Mouse (Mus musculus) forebrain, embryonic 16.5 days (tissue): ENCODE results near the gene Gria1. TPM values are rescaled to one million over a fixed set of nuclear protein-coding genes. Genes with fewer than 3 reads are reported as not detected.

ENCODE experiments used
- ATAC-seq: fragments of 200-750 bp; cut with Nextera tagmentation; 2 replicates; pipeline ENCODE4 v1.8.0; 2017; ENCODE audit warnings: mild to moderate bottlenecking, moderate library complexity
- H3K27ac ChIP-seq: fragments of 300-500 bp; sonication (generic); 2 replicates; pipeline ENCODE4 v1.5.1; 2014; ENCODE audit warnings: low read length, control low read depth
- H3K27me3 ChIP-seq: fragments of 300-500 bp; sonication (generic); replicated peaks from 2 replicates; pipeline ENCODE4 v1.6.1; 2014; ENCODE audit warnings: low read length; ENCODE audit not compliant: control insufficient read depth, insufficient read depth
- H3K36me3 ChIP-seq: fragments of 300-500 bp; sonication (generic); 2 replicates; pipeline ENCODE4 v1.6.1; 2014; ENCODE audit not compliant: control insufficient read depth, insufficient read depth
- H3K4me1 ChIP-seq: fragments of 300-500 bp; sonication (generic); replicated peaks from 2 replicates; pipeline ENCODE4 v1.6.1; 2014; ENCODE audit warnings: low read length; ENCODE audit not compliant: control insufficient read depth, insufficient read depth
- H3K4me2 ChIP-seq: fragments of 300-500 bp; sonication (generic); 2 replicates; pipeline ENCODE4 v1.6.1; 2014; ENCODE audit warnings: mild to moderate bottlenecking, low read length, control low read depth
- H3K4me3 ChIP-seq: fragments of 300-500 bp; sonication (generic); replicated peaks from 2 replicates; pipeline ENCODE4 v1.5.1; 2014; ENCODE audit warnings: mild to moderate bottlenecking, low read length, control low read depth
- H3K9ac ChIP-seq: fragments of 300-500 bp; sonication (generic); replicated peaks from 2 replicates; pipeline ENCODE4 v1.6.1; 2014; ENCODE audit warnings: low read depth, low read length, control low read depth
- H3K9me3 ChIP-seq: fragments of 300-500 bp; sonication (generic); 2 replicates; pipeline ENCODE4 v1.6.1; 2016; ENCODE audit warnings: low read length; ENCODE audit not compliant: control insufficient read depth
- WGBS: fragments of 180-500 bp; shearing (Covaris S2); extraction: QIAGEN DNeasy Blood & Tissue Kit; methylation state at CpG from one replicate; pipeline ENCODE4 v1.1.7; 2014; 5-methylcytosine and 5-hydroxymethylcytosine counted together
- polyA plus RNA-seq: library from polyadenylated mRNA; unstranded; fragments of >200 nt; fragmentation: Nextera tagmentation; extraction: Ambion mirVana; gene quantifications from 2 replicates; pipeline ENCODE4 v1.2.1, GENCODE M21; 2015

The Gria1 gene
- polyA plus RNA-seq, 1 experiment from 2014 or later, result 75.1 TPM

DNA sequence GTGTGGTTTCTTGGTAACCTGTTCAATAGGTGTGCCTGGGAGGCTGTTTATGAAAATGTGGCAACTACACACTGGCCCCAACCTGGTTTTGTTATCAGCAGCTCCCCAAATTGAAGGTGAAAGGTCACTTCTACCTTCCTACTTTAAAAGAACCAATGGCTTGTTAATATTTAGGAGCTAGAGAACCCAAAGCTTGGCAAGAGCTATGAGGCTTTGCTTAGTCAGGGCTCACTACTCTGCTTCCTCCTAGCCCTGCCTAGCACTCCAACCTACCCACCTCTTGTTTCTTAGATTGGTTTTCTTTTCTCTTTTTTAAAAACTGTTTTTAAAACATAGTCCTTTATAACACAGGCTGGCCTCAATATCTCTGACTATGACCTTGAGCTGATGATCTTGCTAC lies 79.5 kb downstream of the Gria1 start:
- Histone ChIP-seq H3K4me1 (no peaks in the 10 kb centered on the region; the same call in none of the 2 replicates), H3K9me3 (no peaks in the 10 kb centered on the region), H3K4me2 (no peak overlapping the region), H3K9ac (no peak overlapping the region), H3K36me3 (no peaks in the 10 kb centered on the region), H3K27me3 (no peaks in the 10 kb centered on the region), H3K27ac (no peak overlapping the region), H3K4me3 (no peak overlapping the region)
- no peak for ATAC-seq

DNA sequence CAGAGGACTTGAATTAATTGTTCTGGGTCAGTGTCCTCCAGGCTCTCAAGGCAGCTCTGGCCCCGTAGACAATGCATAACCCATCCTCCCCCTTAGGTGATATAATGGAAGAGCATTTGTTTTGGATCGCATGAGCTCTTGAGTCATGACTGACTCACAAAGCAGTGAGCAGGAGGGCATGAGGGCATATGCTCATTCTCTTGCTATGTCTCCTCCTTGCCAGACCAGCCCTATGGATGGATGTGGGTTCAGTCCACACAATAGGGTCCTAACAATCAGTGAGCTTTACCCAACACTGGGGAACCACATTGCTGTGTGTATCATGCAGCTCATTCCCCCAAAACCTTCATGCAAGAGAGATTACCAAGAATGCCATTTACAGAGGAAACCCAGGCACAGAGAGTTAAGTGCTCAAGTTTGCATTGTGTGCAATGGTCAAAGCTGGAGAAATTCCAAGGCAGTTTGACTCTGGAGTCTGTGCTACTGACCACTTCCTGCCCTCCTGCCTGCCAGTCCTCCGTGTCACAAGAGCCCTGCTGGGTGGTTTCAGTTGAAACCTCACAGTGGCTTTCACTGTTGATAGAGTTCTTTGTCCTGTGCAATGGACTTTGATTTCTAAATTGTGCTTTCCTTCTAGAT lies 80.2 kb downstream of the Gria1 start:
- no peaks in the 10 kb centered on the region for H3K36me3 ChIP-seq

DNA sequence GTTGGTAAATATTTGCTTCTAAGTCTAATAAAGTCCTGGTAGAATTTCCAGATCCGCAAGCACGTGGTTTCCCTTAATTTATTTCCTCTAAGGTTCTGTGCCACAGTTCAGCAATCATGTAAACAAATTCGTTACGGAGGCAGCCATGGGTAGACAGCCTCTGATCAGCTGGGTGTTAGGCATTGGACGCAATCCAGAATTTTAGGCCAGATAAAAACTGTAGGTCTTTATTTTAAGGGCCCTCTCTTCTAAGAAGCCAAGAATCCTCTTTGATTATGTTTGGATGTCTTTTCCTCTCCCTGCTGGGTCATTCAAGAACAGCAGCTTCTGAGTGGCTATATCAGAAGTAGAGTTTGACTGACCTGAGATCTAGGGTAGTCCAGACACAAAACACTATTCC lies 89.3 kb downstream of the Gria1 start:
- H3K36me3 ChIP-seq, result no peaks in the 10 kb centered on the region
- no peak overlapping the region for H3K9ac ChIP-seq
- no peak overlapping the region for H3K4me2 ChIP-seq
- no peaks in the 10 kb centered on the region for H3K4me1 ChIP-seq
- no peak overlapping the region for H3K4me3 ChIP-seq
- H3K9me3 ChIP-seq, result no peaks in the 10 kb centered on the region
- WGBS, result 69% methylated on average over 5 of the region's 5 CpGs
- no peak for ATAC-seq
- no peaks in the 10 kb centered on the region for H3K27me3 ChIP-seq
- H3K27ac ChIP-seq, result no peak overlapping the region

More for the DNA sequence above, 80.2 kb downstream of the Gria1 start:
- Histone ChIP-seq H3K27me3 (no peaks in the 10 kb centered on the region), H3K9ac (no peak overlapping the region), H3K9me3 (no peaks in the 10 kb centered on the region), H3K4me2 (no peak overlapping the region), H3K4me1 (no peaks in the 10 kb centered on the region; the same call in none of the 2 replicates), H3K4me3 (no peak overlapping the region), H3K27ac (no peak overlapping the region)
- WGBS, result 77% methylated on average over 3 of the region's 3 CpGs
- no peak for ATAC-seq

DNA sequence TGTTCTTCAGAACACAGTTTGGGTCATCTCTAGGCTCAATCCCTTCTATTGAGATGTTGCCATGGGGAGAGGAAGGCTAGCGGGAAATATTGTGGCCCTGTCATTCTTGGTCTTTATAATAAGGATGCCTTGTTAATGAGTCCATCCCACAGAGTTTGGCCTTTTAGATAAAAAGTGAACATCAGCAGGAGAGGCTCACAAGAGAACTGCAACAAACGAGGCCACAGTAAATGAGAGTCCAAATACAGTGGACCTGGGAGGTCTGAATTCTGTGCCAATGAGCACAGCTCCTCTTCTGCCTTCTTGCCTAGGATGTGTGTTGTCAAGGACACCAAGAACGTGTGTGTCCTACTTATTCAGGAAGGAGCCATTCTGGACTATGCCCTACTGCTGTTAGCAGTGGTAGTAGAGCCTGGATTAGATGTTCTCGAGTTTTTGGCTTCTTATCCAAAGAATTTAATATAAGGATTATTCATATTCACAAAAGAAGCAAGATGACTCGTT lies 92.6 kb downstream of the Gria1 start:
- no peaks in the 10 kb centered on the region for H3K27me3 ChIP-seq
- no peak overlapping the region for H3K4me2 ChIP-seq
- 70% methylated on average over 5 of the region's 5 CpGs for WGBS
- no peaks in the 10 kb centered on the region for H3K9me3 ChIP-seq
- no peaks in the 10 kb centered on the region for H3K36me3 ChIP-seq
- H3K9ac ChIP-seq, result no peak overlapping the region
- H3K4me3 ChIP-seq, result no peak overlapping the region
- ATAC-seq, result no peak
- H3K27ac ChIP-seq, result no peak overlapping the region
- no peaks in the 10 kb centered on the region for H3K4me1 ChIP-seq

DNA sequence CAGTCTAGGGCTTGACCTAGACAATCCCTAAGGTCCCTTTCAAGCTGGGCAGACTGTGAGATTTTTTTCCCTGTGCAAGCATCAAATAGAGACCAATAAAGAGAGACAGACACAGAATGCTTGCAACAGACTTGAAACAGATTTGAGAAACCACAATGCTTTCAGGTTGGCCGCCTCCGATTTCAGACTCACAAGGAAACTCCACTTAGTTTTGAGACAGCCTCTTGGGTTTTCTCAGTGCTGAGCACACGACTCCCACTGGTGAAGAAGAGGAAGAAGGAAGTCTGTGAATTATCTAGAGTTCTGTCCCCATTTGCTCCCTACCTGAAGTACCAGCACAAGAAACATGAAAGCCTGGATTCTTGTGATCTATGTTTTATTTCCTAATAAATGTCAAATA lies 94.5 kb downstream of the Gria1 start:
- H3K27ac ChIP-seq, result no peak overlapping the region
- no peak overlapping the region for H3K4me2 ChIP-seq
- no peaks in the 10 kb centered on the region for H3K9me3 ChIP-seq
- H3K27me3 ChIP-seq, result no peaks in the 10 kb centered on the region
- ATAC-seq, result no peak
- H3K4me3 ChIP-seq, result no peak overlapping the region
- H3K4me1 ChIP-seq, result no peaks in the 10 kb centered on the region
- 83% methylated on average over 3 of the region's 3 CpGs for WGBS
- no peak overlapping the region for H3K9ac ChIP-seq
- H3K36me3 ChIP-seq, result no peaks in the 10 kb centered on the region

DNA sequence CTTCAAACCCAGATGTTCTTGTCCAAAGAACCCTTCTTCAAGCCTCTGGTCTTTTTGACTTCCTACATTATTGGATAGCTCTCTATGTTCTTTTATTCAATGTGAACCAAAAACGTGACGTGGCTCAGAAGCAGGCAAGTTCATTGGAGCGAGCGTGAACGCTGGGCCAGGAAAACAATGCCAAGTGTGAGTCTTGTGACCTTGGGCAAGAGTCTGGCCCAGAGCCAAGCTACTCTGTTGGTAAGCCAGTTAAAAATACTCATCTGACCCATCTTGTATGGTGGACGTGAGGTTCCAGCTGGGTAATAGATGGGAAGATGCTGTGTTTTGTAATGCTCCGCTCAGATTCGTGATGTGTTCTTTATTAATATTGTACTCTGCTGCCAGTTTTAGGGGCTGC lies 101.2 kb downstream of the Gria1 start:
- Histone ChIP-seq H3K27me3 (no peaks in the 10 kb centered on the region), H3K27ac (no peak overlapping the region), H3K4me3 (no peak overlapping the region), H3K9me3 (no peaks in the 10 kb centered on the region), H3K36me3 (no peaks in the 10 kb centered on the region), H3K4me2 (no peak overlapping the region), H3K9ac (no peak overlapping the region), H3K4me1 (no peaks in the 10 kb centered on the region)
- ATAC-seq, result no peak
- 61% methylated on average over 8 of the region's 8 CpGs for WGBS

DNA sequence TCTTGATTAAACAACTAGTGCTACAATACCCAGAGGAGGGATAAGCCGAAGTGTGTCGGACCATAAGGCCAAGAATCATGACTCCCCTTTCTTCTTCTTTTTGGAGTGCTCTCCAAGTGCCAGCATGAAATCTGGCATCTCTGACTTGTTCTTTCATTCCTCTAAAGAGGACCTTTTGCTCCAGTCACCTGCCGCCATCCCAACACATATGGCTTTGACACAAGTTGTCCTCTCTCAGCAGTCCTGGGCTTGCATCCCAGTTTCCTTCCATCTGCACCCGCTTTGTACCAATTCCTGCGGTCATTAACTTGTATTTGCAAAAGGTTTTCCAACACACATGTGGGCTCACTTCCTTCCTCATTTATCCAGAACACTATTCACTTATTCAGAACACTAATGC lies 103.2 kb downstream of the Gria1 start:
- H3K4me3 ChIP-seq, result no peak overlapping the region
- no peaks in the 10 kb centered on the region for H3K4me1 ChIP-seq
- no peak for ATAC-seq
- H3K36me3 ChIP-seq, result no peaks in the 10 kb centered on the region
- no peak overlapping the region for H3K4me2 ChIP-seq
- H3K9me3 ChIP-seq, result no peaks in the 10 kb centered on the region
- H3K27me3 ChIP-seq, result no peaks in the 10 kb centered on the region
- no peak overlapping the region for H3K27ac ChIP-seq
- 88% methylated on average over 5 of the region's 5 CpGs for WGBS
- H3K9ac ChIP-seq, result no peak overlapping the region

DNA sequence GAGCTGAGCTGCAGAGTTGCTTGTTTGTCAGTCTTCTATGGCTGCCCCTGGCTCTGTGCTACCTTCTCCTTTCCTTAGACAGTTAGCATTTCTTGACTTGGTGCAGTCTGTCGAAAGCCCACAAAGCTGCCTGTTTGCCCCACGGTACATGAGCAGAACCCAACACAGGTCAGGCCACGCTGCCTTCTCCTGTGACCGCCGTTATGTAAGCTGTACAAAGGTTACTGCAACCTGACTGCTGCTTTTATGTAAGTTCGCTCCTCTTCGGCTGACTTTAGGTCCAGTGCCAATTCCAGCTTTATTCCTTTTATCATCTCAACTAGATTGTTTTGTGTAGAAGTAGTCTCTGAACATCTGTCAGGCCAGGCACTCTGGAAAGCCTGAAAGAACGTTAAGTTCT lies 115.9 kb downstream of the Gria1 start:
- H3K9ac ChIP-seq, result no peak overlapping the region
- no peak overlapping the region for H3K27ac ChIP-seq
- H3K4me3 ChIP-seq, result no peak overlapping the region
- H3K9me3 ChIP-seq, result no peaks in the 10 kb centered on the region
- H3K4me1 ChIP-seq, result no peaks in the 10 kb centered on the region
- no peak for ATAC-seq
- H3K4me2 ChIP-seq, result no peak overlapping the region
- WGBS, result 85% methylated on average over 8 of the region's 8 CpGs
- no peaks in the 10 kb centered on the region for H3K36me3 ChIP-seq
- H3K27me3 ChIP-seq, result no peaks in the 10 kb centered on the region

DNA sequence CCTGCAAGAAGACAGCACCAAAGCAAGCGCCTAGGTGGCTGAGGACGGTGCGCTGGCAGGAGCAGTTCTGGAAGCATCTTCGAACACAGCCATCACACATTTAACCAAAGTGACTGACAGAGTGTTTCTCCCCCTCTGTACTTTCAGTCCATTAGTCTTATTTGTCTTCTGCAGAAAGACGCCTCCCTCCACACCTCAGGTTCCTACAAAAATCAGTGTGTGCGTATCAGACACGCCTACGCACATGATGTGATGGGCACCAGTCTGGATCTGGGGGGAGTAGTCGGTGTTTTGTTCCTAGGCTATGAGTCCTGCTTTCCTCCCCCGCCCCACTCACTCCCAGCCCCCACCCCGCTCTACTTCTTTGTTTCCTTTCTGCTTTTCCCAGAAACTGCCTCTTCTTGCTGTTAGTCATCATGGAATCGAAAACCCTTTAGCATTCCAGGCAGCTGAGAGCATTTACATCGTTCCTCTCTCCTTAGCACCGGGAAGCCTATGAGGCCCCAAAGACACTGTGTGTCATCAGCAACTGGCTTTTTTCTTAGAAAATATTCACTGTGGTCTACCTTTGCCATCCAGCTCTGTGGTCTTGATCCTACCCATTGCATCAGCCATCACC lies 129.1 kb downstream of the Gria1 start:
- no peak overlapping the region for H3K9ac ChIP-seq
- no peak; the same call in 1 of the 2 replicates for ATAC-seq
- no peaks in the 10 kb centered on the region for H3K9me3 ChIP-seq
- no peak overlapping the region for H3K27ac ChIP-seq
- H3K4me3 ChIP-seq, result no peak overlapping the region
- H3K27me3 ChIP-seq, result no peaks in the 10 kb centered on the region
- 80% methylated on average over 14 of the region's 14 CpGs for WGBS
- H3K4me2 ChIP-seq, result no peak overlapping the region
- H3K4me1 ChIP-seq, result no peaks in the 10 kb centered on the region
- H3K36me3 ChIP-seq, result no peaks in the 10 kb centered on the region
